Mouse (Mus musculus) regulatory T cell (primary cell): ENCODE results near the gene Fgd4.
"Not testable (repeated sequence)": the region's sequence is repeated elsewhere in the genome, so short reads cannot be mapped to it uniquely, and the experiment has no call there.

Experiments
- in situ Hi-C: fragments of 300-600 bp; cut with MboI, MseI; formaldehyde crosslinking; loops from one replicate; pipeline ENCODE4 v1.15.1; 2025; ENCODE audit warnings: high pct_unique_total_duplicates

The Fgd4 gene

GRCm38 (mm10) chr16:16542956-16543441 is 57.4 kb downstream of the Fgd4 start:
- in situ Hi-C loops = no loop called here

GRCm38 (mm10) chr16:16539396-16539795 is 61.0 kb downstream of the Fgd4 start:
- in situ Hi-C loops = not testable (repeated sequence)

GRCm38 (mm10) chr16:16535232-16535631 is 65.1 kb downstream of the Fgd4 start:
- in situ Hi-C loops = no loop called here

- in situ Hi-C loops = no loop called here
Observed at GRCm38 (mm10) chr16:16528014-16528413, 72.3 kb downstream of the Fgd4 start.

GRCm38 (mm10) chr16:16527267-16527666 is 73.1 kb downstream of the Fgd4 start:
- in situ Hi-C loops = no loop called here

GRCm38 (mm10) chr16:16526741-16527105 is 73.6 kb downstream of the Fgd4 start:
- in situ Hi-C loops = no loop called here

- in situ Hi-C loops = no loop called here
Observed at GRCm38 (mm10) chr16:16526097-16526740, 74.1 kb downstream of the Fgd4 start.

GRCm38 (mm10) chr16:16525266-16525904 is 75.0 kb downstream of the Fgd4 start:
- in situ Hi-C loops = no loop called here

- in situ Hi-C loops = no loop called here
Observed at GRCm38 (mm10) chr16:16523632-16524031, 76.7 kb downstream of the Fgd4 start.

- in situ Hi-C loops = not testable (repeated sequence)
Observed at GRCm38 (mm10) chr16:16522869-16523268, 77.5 kb downstream of the Fgd4 start.

GRCm38 (mm10) chr16:16501491-16501890 is 98.9 kb downstream of the Fgd4 start:
- in situ Hi-C loops = no loop called here

- in situ Hi-C loops = no loop called here
Observed at GRCm38 (mm10) chr16:16500926-16501325, 99.4 kb downstream of the Fgd4 start.

- in situ Hi-C loops = no loop called here
Observed at GRCm38 (mm10) chr16:16498798-16499197, 101.6 kb downstream of the Fgd4 start.

GRCm38 (mm10) chr16:16485523-16486043 is 114.8 kb downstream of the Fgd4 start:
- in situ Hi-C loops = no loop called here

GRCm38 (mm10) chr16:16484601-16485000 is 115.7 kb downstream of the Fgd4 start:
- in situ Hi-C loops = no loop called here

GRCm38 (mm10) chr16:16473451-16473850 is 126.9 kb downstream of the Fgd4 start:
- in situ Hi-C loops = not testable (repeated sequence)

GRCm38 (mm10) chr16:16450021-16450420 is 150.3 kb downstream of the Fgd4 start:
- in situ Hi-C loops = no loop called here

GRCm38 (mm10) chr16:16438436-16438835 is 161.9 kb downstream of the Fgd4 start:
- in situ Hi-C loops = no loop called here

GRCm38 (mm10) chr16:16422456-16422855 is 177.9 kb downstream of the Fgd4 start:
- in situ Hi-C loops = no loop called here

- in situ Hi-C loops = not testable (repeated sequence)
Observed at GRCm38 (mm10) chr16:16367217-16367616, 233.1 kb downstream of the Fgd4 start.
